13 mouse cellular contexts compared by ENCODE assay signal in the genomic region with DNA sequence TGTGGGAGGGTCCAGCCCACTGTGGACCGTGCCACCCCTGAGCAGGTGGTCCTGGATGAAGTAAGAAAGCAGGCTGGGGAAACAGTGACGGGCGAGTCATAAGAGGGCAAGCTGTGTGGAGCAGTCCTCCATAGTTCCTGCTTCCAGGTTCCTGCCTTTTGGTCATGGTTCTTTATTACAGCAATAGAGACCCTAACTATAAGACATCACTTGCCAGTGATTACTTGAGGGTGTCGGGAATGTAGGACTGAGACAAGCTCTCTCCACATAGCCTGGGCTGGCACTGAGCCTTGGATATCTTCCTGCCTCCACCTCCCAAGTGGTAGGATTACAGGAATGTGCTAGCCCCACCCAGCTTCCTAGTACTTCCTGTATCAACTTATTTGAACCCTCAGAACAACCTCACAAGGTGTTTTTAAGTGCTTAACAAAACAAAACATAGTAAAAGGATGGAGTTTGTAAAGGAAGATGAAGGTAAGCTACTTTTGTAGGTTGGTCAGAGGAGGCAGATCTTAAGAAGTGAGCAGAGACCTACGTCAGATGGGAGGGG. TPM values are rescaled to one million over a fixed set of nuclear protein-coding genes. Genes with fewer than 3 reads are reported as not detected.
A peak's percentile ranks its signal among the peaks of the same experiment; 100 is the strongest.
DNase-seq lines count a peak whose midpoint lies in the region; ATAC-seq lines count a peak whose summit lies in the region.
"Had no signal": no experiment of that assay in that cellular context is flagged by ENCODE, and none has a peak within 500 bp of the region (broad histone marks: within the 10 kb centered on the region; RNA-seq: fewer than 3 reads in every experiment).

No protein-coding gene starts in this region.

- WGBS in intestine, embryonic 14.5 days = 59% methylated on average over 5 of the region's 5 CpGs
- WGBS in intestine, embryonic 16.5 days = 71% methylated on average over 5 of the region's 5 CpGs
- WGBS in lung, embryonic 15.5 days = 56% methylated on average over 5 of the region's 5 CpGs
- 64% methylated on average over 5 of the region's 5 CpGs for WGBS in hindbrain, embryonic 12.5 days

- H3K4me3 ChIP-seq in intestine, embryonic 14.5 days (ENCODE audit: low read depth, low read length) = no peak overlapping the region
- H3K4me3 ChIP-seq in intestine, embryonic 16.5 days (ENCODE audit: low read length) = no peak overlapping the region
- H3K4me3 ChIP-seq in lung, embryonic 15.5 days = no peak overlapping the region
- no peak overlapping the region for H3K4me3 ChIP-seq in hindbrain, embryonic 12.5 days

- DNase-seq in intestine, embryonic 14.5 days (ENCODE audit: low spot score) = peak; percentile 48
- DNase-seq in right cerebral cortex, postnatal 10 days (ENCODE audit: low spot score in 2 of 2) = peak; percentile 21 to 22
- DNase-seq in right cerebral cortex, postnatal 14 days = no peak
- DNase-seq in cerebellum, adult 9-10 months = no peak
- no peak for DNase-seq in frontal cortex, postnatal 10 days (ENCODE audit: low spot score in 2 of 2)
- DNase-seq: adrenal gland, postnatal 25 days; cerebellum, adult 18-20 months; gastrocnemius, postnatal 25 days had no signal

- H3K27ac ChIP-seq in intestine, embryonic 14.5 days (ENCODE audit: low read depth) = no peak overlapping the region
- no peak overlapping the region for H3K27ac ChIP-seq in intestine, embryonic 16.5 days (ENCODE audit: low read length)
- H3K27ac ChIP-seq in lung, embryonic 15.5 days = no peak overlapping the region
- H3K27ac ChIP-seq in hindbrain, embryonic 12.5 days = no peak overlapping the region
- H3K27ac ChIP-seq: limb, embryonic 13.5 days had no signal

- no peak overlapping the region for H3K4me2 ChIP-seq in intestine, embryonic 14.5 days (ENCODE audit: low read length)
- no peak overlapping the region for H3K4me2 ChIP-seq in intestine, embryonic 16.5 days (ENCODE audit: low read depth, low read length)
- H3K4me2 ChIP-seq in lung, embryonic 15.5 days = peak overlapping the region; percentile 70; the same call in 1 of the 2 replicates
- no peak overlapping the region for H3K4me2 ChIP-seq in hindbrain, embryonic 12.5 days (replicated peaks)

- H3K36me3 ChIP-seq in intestine, embryonic 14.5 days (ENCODE audit: control insufficient read depth, insufficient read depth, low read length) = 0 out of 2 replicates have a peak, but pooled peaks cover 2% of the 10 kb centered on the region
- no peaks in the 10 kb centered on the region for H3K36me3 ChIP-seq in intestine, embryonic 16.5 days (ENCODE audit: control insufficient read depth, insufficient read depth, low read length)
- H3K36me3 ChIP-seq in lung, embryonic 15.5 days = no peaks in the 10 kb centered on the region
- no peaks in the 10 kb centered on the region for H3K36me3 ChIP-seq in hindbrain, embryonic 12.5 days
- H3K36me3 ChIP-seq: limb, embryonic 13.5 days had no signal

- peaks cover 18% of the 10 kb centered on the region for H3K4me1 ChIP-seq in intestine, embryonic 14.5 days (replicated peaks; ENCODE audit: control insufficient read depth, insufficient read depth, low read length)
- peaks cover 24% of the 10 kb centered on the region for H3K4me1 ChIP-seq in intestine, embryonic 16.5 days (ENCODE audit: control insufficient read depth, insufficient read depth, low read length)
- H3K4me1 ChIP-seq in lung, embryonic 15.5 days = peaks cover 47% of the 10 kb centered on the region
- peaks cover 15% of the 10 kb centered on the region for H3K4me1 ChIP-seq in hindbrain, embryonic 12.5 days

- H3K27me3 ChIP-seq in intestine, embryonic 14.5 days (replicated peaks; ENCODE audit: control insufficient read depth, insufficient read depth, low read length) = no peaks in the 10 kb centered on the region
- H3K27me3 ChIP-seq in intestine, embryonic 16.5 days (replicated peaks; ENCODE audit: control insufficient read depth, insufficient read depth, low read length) = no peaks in the 10 kb centered on the region
- H3K27me3 ChIP-seq in lung, embryonic 15.5 days = no peaks in the 10 kb centered on the region
- H3K27me3 ChIP-seq in hindbrain, embryonic 12.5 days = no peaks in the 10 kb centered on the region
- H3K27me3 ChIP-seq: limb, embryonic 13.5 days; Patski had no signal

- no peak overlapping the region for H3K9ac ChIP-seq in intestine, embryonic 14.5 days (ENCODE audit: low read length)
- H3K9ac ChIP-seq in intestine, embryonic 16.5 days (ENCODE audit: low read depth, low read length) = no peak overlapping the region
- H3K9ac ChIP-seq in lung, embryonic 15.5 days = no peak overlapping the region
- H3K9ac ChIP-seq in hindbrain, embryonic 12.5 days = no peak overlapping the region

- no peaks in the 10 kb centered on the region for H3K9me3 ChIP-seq in intestine, embryonic 14.5 days (ENCODE audit: control insufficient read depth, low read length)
- no peaks in the 10 kb centered on the region for H3K9me3 ChIP-seq in intestine, embryonic 16.5 days (ENCODE audit: control insufficient read depth, low read length)
- H3K9me3 ChIP-seq in lung, embryonic 15.5 days = no peaks in the 10 kb centered on the region
- no peaks in the 10 kb centered on the region for H3K9me3 ChIP-seq in hindbrain, embryonic 12.5 days (replicated peaks)
- H3K9me3 ChIP-seq: limb, embryonic 13.5 days had no signal

- no peak for ATAC-seq in intestine, embryonic 14.5 days (replicated peaks; ENCODE audit: low FRiP score, low TSS enrichment, low read depth)
- ATAC-seq in intestine, embryonic 16.5 days = no peak
- ATAC-seq in lung, embryonic 15.5 days (ENCODE audit: borderline replicate concordance, extremely low read depth, low FRiP score, low TSS enrichment) = no peak
- ATAC-seq in hindbrain, embryonic 12.5 days (ENCODE audit: low FRiP score) = no peak

RNA-seq across cellular contexts. Expression of a gene that starts 1.0 kb away (rescaled TPM):
- polyA plus RNA-seq in intestine, embryonic 14.5 days (2014; fragmentation: Nextera tagmentation; extraction: Ambion mirVana) = 20.2 and 20.9 TPM in 2 replicates
- 9.3 and 11.0 TPM in 2 replicates for polyA plus RNA-seq in intestine, embryonic 16.5 days (2015; fragmentation: Nextera tagmentation; extraction: Ambion mirVana)
- polyA plus RNA-seq in lung, embryonic 15.5 days (2015; fragmentation: Nextera tagmentation; extraction: Ambion mirVana) = 20.9 and 22.7 TPM in 2 replicates
- polyA plus RNA-seq in hindbrain, embryonic 12.5 days (2016; fragmentation: Nextera tagmentation; extraction: Ambion mirVana) = 13.2 and 14.6 TPM in 2 replicates

Comparison
In these comparisons a context has a peak if more than half of its experiments do, and no peak if none do; other contexts are left out.
1. DNase-seq: peak in intestine, embryonic 14.5 days (single experiment) and right cerebral cortex, postnatal 10 days (2 of 2); none in right cerebral cortex, postnatal 14 days (single experiment), cerebellum, adult 9-10 months (single experiment) and frontal cortex, postnatal 10 days (0 of 2).